Mouse (Mus musculus) G1E (cell line): Measurements from ENCODE around the gene Gpr162.

Experiments
- CTCF ChIP-seq: IDR thresholded peaks from 2 replicates; pipeline ENCODE4 v1.5.1; 2012; ENCODE audit warnings: low read depth, low read length, inconsistent platforms, mixed read lengths
- GATA1 ChIP-seq: IDR thresholded peaks from 2 replicates; pipeline ENCODE4 v1.6.1; 2012; ENCODE audit warnings: borderline replicate concordance, low read length, inconsistent platforms, mixed read lengths
- GATA2 ChIP-seq: IDR thresholded peaks from 2 replicates; pipeline ENCODE4 v1.6.1; 2012; ENCODE audit warnings: low read depth, low read length, inconsistent platforms, borderline replicate concordance

DNA sequence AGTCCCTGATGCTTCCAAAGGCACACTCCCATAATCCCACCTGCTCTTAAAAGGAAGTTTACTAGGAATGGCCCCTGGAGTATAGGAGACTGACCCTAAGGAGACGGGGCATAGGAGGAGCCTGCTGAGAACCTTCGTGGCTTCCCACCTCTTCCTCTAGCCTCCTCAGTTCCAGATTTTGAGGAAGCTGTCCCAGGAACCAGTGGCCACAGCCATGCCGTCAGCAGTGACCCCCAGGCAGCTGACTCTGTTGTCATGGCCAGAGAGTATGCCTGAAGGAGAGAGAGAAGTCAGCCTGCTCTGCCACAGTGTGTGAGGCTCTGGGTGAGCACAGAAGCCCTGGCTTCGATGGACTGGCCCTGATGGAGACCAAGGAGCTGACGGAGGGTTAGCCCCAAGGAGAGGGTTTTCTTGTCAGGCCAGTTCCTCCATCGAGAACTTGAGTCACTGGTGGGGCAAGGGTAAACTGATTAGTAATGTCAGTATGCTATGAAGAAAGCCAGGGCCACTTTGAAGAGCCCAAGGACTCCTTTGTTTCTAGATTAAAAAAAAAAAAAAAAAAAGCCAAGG lies 29.2 kb downstream of the Gpr162 start:
- TF ChIP-seq GATA1 (no peak), CTCF (no peak), GATA2 (no peak)
